Mouse (Mus musculus): ENCODE results near the gene Gm13306. TPM values are rescaled to one million over a fixed set of nuclear protein-coding genes. Genes with fewer than 3 reads are reported as not detected.
"Not testable (repeated sequence)": the region's sequence is repeated elsewhere in the genome, so short reads cannot be mapped to it uniquely, and the experiment has no call there.

Gm13306 gene
- total RNA-seq (2021): 10 to 100 TPM; 10.1 to 13.1 TPM
- long read RNA-seq, experiment 1, partial matches to known transcripts: 0 of 2 reads
- long read RNA-seq, experiment 1, other reads (novel, unspliced or antisense): 2 of 2 reads
- long read RNA-seq, experiment 2: 0 reads

DNA sequence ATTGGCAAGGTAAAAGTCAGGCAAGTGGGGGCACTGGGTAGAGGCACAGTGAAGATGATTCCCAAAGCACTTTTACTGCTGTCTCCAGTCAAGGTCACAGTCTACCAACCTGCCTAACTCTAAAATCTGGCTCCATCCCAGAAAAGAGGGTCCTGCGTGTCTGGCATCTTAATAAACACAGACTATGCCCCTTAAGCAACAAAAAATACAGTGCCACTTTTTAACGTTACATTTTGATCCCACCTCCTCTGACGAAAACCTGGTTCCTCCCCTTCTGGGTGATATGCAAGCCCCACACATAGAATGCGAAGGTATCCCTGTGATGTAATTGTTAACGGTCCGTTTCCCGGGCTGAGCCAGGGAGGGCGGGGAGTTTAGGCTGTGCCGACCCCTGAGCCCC, at the start of gene Gm13306:
Gene Gm13306 (plus strand): TSS at position 301 of the 400 bp plus-strand sequence.
- not testable (repeated sequence) for H3K4me3 ChIP-seq; DNase-seq (ENCODE audit: low spot score in 2 of 2); H3K27ac ChIP-seq

DNA sequence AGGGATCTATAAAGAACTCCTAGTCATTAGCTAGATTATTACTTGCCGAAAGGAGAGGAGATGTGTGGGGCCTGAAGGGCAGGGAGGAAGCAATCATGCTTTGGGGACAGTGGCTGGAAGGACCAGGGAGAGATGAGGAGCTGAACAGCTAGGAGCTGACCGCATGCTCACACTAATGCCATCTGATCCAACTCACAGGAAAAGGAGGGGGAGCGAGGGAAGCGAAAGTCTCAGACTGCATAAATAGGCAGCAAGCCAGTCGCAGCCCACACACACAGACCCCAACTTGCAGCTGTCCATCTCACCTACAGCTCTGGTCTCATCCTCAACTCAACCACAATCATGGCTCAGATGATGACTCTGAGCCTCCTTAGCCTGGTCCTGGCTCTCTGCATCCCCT, 38.7 kb upstream of the Gm13306 start, which contains the start of gene Gm13304:
Gene Gm13304 (plus strand): TSS at position 301 of the 400 bp plus-strand sequence.
- not testable (repeated sequence) for H3K27ac ChIP-seq; DNase-seq (ENCODE audit: low spot score in 2 of 2); H3K4me3 ChIP-seq

DNA sequence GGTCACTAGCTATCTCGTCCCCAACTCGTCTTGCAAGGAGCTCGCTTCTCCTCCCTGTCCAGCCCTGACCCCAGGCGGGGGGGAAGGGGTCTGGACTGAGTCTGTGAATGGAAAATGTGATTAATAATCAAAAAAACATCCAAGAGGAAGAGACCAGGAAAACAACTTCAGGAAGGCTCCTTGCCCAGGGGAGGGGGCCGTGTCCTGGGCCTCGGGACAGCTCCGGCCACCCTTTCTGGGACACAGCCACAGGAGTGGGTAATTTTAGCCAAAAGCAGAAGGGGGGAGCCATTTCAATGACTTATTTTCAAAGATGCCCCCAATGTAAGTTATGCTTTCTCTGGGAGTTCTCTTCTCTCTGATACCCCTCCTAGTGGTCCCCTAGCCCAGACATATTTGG, 15.3 kb downstream of the Gm13306 start, which contains the start of gene Gm13305:
Gene Gm13305 (minus strand): TSS at position 101 of the 400 bp plus-strand sequence.
- not testable (repeated sequence) for H3K27ac ChIP-seq; DNase-seq (ENCODE audit: low spot score in 2 of 2); H3K4me3 ChIP-seq

DNA sequence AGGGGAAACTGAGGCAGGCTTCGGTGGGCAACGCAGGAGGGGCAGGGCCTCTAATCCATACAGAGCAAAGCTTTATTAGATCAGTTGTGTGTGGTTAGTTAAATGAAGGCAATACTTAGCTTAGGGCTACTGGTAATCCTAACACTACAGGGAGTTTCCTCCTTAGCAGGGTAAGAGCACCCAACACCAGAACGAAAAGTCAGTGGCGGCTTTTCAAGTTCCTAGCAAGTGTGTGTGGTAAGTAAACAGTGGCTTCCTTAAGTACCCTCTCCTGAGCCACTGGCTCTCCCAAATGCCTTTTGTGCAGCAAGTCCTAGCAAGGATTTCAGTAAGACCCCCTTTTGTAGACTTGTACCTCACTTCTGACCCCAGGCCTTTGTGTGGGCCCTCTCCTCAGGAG, 25.0 kb downstream of the Gm13306 start:
- DNase-seq (ENCODE audit: low spot score in 2 of 2); H3K27ac ChIP-seq; H3K4me3 ChIP-seq: not testable (repeated sequence)

DNA sequence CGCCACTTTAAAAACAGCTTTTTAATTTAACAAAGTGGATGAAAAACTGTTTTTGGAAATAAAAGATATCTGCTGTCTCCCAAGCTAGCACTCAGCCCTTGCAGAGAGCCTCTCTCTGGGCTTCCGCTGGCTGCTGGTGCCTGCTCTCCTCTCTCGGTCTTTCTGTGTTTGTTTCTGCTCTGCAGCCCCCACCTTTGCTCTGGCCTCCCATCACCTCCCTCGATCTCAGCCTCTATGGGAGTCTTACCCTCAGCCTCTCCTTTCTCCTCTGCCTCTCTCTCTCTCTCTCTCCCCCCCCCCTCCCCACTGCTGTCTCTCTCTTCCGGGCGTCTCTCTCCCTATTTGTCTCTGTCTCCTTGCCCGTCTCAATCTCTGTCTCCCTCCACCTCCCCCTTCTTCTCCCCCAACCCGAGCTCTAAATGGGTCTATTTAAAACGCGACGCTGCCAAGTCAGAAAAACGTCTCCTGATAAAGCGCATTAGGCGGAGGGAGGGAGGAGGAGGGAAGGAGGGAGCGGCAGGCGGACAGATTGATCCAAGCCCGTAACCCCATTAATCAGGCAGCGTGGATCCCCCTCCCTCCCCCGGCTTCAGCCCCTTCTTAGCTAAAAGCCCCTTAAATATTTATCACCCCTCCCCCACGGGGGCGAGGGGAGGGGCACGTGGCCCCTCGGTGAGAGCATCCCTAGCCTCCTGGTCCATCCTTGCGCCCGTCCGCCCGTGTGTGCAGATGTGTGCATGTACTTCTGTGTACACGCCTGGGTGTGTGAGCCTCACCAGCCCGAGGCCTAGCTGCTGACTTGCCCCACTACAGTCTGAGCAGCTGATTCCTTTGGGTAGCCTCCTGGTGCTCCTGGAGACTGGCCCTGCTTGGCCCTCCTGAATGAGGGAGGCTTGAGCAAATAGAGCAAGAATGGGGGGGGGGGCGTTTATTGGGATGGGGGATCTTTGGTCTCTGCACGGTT, 30.3 kb downstream of the Gm13306 start:
- not testable (repeated sequence) for H3K27ac ChIP-seq; DNase-seq (ENCODE audit: low spot score in 2 of 2); H3K4me3 ChIP-seq

DNA sequence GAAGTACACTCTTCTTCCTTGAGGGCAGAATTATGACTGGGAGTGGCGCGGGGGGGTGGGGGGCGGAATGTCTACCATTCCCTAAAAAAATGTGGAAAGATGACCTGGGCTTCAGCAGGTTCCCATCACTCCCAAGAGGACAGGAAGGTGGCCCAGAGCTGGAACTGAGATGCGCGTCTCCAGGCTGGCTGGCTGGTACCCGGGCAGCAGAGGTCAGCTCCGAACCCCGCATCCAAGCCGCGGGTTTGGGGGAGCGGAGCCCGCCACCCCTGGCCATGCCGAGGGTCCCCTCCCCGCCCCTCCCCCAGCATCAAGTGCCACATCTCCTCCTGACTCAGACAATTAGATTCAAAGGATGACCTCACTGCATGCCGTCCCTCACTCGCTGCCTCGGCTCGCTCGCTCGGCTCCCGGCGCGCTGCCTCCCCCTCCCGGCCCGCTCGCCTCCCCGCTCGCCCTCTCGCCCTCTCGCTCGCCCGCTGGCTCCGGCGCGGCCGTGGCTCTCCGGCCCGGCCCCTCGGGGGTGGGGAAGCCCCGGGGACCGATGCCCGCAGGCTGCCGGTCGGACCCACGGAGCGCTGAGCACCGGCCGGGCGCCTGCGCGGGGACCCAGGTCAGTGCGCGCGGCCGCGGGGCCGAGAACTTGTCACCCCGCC, 31.2 kb downstream of the Gm13306 start:
- H3K4me3 ChIP-seq; DNase-seq (ENCODE audit: low spot score in 2 of 2); H3K27ac ChIP-seq: not testable (repeated sequence)

DNA sequence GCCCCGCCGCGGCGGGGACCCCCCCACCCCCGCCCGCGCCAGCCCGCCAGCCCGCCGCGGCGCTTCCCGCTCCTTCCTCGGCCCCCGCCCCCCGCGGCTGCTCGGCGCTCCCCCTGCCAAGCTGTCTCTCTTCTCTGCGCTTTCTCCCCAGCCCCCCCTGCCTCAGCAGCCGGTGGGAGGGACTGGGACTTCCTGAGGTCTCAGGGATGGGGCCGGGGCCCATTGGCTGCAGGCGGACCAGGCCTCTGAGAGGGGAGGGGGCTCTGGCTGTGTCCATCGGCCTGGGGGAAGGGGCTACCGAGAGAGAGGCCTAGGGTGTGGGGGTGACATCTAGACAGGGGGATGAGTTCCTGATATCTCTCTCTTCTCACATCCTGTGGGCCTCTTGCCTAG, 31.7 kb downstream of the Gm13306 start:
- H3K27ac ChIP-seq; DNase-seq (ENCODE audit: low spot score in 2 of 2); H3K4me3 ChIP-seq: not testable (repeated sequence)

Other genes with a start within 250 kb of the Gm13306 start
- not detected for gene Gm21541, start 249.8 kb upstream of the Gm13306 start, total RNA-seq (2021)
- 10 to 100 TPM; 19.2 to 19.4 TPM for gene Gm20878, start 211.9 kb upstream of the Gm13306 start, total RNA-seq (2021)
- gene Fam205a4, start 187.4 kb upstream of the Gm13306 start, total RNA-seq (2021): 1 to 10 TPM; 1.5 to 1.9 TPM
- gene Gm21093, start 118.7 kb upstream of the Gm13306 start, total RNA-seq (2021): 1 to 10 TPM; 2.2 to 2.7 TPM
- gene Gm3893, start 62.2 kb upstream of the Gm13306 start, total RNA-seq (2021): not detected
- gene Gm13304, start 38.6 kb upstream of the Gm13306 start, total RNA-seq (2021): 10 to 100 TPM in 1 of 2 experiments, 1 to 10 TPM in 1; 1.6 to 16.4 TPM
- 1 to 10 TPM in 1 of 2 experiments, under 1 TPM in 1; 0.82 to 1.6 TPM for gene Gm13305, start 15.2 kb downstream of the Gm13306 start, total RNA-seq (2021)
- 10 to 100 TPM in 1 of 2 experiments, 1 to 10 TPM in 1; 9.8 to 10.2 TPM for gene Gm10600, start 87.2 kb downstream of the Gm13306 start, total RNA-seq (2021)
- gene Ccl21b, start 102.3 kb downstream of the Gm13306 start, total RNA-seq (2021): not detected
- not detected for gene Gm21953, start 140.8 kb downstream of the Gm13306 start, total RNA-seq (2021)
- not detected for gene Fam205a3, start 164.9 kb downstream of the Gm13306 start, total RNA-seq (2021)